Mouse (Mus musculus) left cerebral cortex, postnatal 14 days (tissue): ENCODE measurements around the gene Smok3b. TPM values are rescaled to one million over a fixed set of nuclear protein-coding genes. Genes with fewer than 3 reads are reported as not detected.
A peak's percentile ranks its signal among the peaks of the same experiment; 100 is the strongest.
"Not testable (repeated sequence)": the region's sequence is repeated elsewhere in the genome, so short reads cannot be mapped to it uniquely, and the experiment has no call there.

Experiments
- DNase-seq, 2 experiments: peaks; one replicate each; pipeline ENCODE4 v3.0.0; 2021 to 2022; ENCODE audit warnings: low spot score in 2 of 2, mixed read lengths in 1 of 2
- intact Hi-C: fragments of 180-260 bp; cut with DNase I; formaldehyde crosslinking; loops from one replicate; pipeline ENCODE4 v1.15.1; 2025
- long read RNA-seq, 2 experiments: library from polyadenylated mRNA; stranded (forward); transcript quantifications; one replicate each; pipeline ENCODE4 v2.0.0; 2021
- total RNA-seq, 2 experiments: library from RNA; stranded (reverse); gene quantifications; 2 replicates each; pipeline ENCODE4 v1.2.3; 2021

Smok3b gene
- total RNA-seq: not detected
- long read RNA-seq, experiment 1: 0 reads
- long read RNA-seq, experiment 2: 0 reads

DNA sequence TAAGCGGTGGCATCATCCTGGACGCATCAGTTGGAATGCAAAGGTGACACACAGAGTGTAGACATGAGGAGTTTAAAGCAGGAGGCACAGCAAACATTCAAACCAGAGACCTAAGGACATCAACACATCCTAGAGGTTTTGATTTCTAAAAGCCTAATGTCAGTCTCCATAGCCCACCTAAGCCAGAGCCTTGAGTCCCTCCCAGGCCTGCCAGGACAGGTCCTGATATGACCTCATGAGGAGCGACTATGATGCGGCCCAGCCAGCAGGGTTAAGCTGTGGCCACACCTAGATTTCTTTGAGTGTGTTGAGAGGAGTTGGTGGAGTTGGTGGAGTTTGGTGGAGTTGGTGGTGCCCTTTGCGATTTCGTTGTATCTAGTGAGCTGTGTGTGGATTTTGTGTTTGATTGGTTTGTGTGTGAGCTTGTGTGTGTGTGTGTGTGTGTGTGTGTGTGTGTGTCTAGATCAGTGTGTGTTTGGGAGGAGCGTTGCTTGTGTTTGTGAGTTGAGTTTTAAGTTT is at the start of gene Smok3b, which contains the start of gene Smok3a:
TSS of gene Smok3b (plus strand) at position 469 of the 519 bp plus-strand sequence.
TSS of gene Smok3a (plus strand) at position 301 of the 519 bp plus-strand sequence.
- DNase-seq, intact Hi-C loops: not testable (repeated sequence)

DNA sequence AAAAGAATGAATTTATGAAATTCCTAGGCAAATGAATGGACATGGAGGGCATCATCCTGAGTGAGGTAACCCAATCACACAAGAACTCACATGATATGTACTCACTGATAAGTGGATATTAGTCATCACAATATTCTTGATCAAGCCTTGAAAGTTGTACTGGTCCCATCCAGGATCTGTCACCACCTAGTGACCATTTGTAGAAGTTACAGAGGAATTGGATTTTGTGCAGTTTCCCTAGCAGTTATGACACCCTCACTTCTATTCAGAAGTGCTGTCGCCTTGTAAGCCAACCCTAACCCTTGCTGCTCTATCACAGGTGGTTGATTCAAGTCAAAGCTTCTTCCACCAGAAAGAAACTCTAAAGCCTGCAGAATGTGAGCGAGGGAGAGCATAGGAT is 48.1 kb upstream of the Smok3b start:
- intact Hi-C loops: no loop called here
- no peak for DNase-seq

DNA sequence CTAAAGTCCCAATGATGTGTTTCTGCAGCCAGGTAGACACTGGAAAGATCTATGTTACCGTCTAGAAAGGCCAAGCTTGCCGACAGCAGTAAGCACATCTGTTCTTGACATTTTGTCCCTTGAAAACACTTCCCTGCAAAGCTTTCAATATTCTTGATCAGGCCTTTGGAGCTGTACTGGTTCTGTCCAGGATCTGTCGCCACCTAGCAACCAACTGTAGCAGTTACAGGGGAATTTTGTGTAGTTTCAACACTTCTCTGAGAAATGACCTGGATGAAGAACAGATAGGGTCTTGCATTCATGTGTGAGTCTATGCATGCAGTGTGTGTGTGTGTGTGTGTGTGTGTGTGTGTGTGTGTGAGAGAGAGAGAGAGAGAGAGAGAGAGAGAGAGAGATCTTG is 47.5 kb upstream of the Smok3b start:
- intact Hi-C loops: no loop called here
- peak in 1 of 2 experiments; percentile 23 for DNase-seq

- no peak for DNase-seq
- intact Hi-C loops: loop anchor here (5.0 kb wide), 1 partner anchor 87 kb away; no protein-coding TSS in a partner anchor
Observed at GRCm38 (mm10) chr5:137974724-137975123, 46.5 kb upstream of the Smok3b start.

- no peak for DNase-seq
- intact Hi-C loops: loop anchor here (5.0 kb wide), 1 partner anchor 88 kb away; no protein-coding TSS in a partner anchor
Observed at GRCm38 (mm10) chr5:137975434-137975833, 45.8 kb upstream of the Smok3b start.

- no peak for DNase-seq
- intact Hi-C loops: loop anchor here (5.0 kb wide), 1 partner anchor 90 kb away; no protein-coding TSS in a partner anchor
Observed at GRCm38 (mm10) chr5:137977291-137977690, 43.9 kb upstream of the Smok3b start.

GRCm38 (mm10) chr5:137979081-137979480 is 42.1 kb upstream of the Smok3b start:
- intact Hi-C loops: loop anchor here (5.0 kb wide), 1 partner anchor 92 kb away; no protein-coding TSS in a partner anchor
- DNase-seq: no peak

DNA sequence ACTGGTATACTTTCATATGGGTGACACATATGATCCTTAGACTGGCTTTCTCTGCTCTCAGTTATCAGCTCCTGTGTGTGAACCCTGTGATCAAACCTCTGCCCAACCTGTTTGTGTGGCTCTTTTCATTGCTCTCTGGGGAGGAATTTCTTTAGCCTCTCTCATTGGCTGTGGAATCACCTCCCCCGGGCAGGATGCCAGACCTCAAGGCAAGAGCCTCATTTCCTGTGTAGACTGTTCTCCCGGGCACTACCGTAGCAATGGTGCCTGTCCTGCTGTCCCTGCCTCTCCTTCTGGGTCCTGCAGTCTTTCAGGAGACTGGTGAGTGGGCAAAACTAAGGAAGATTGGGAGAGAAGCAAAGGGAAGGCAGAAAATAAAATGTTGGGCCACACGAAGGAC is 39.9 kb upstream of the Smok3b start, which contains the start of gene Azgp1:
TSS of gene Azgp1 (plus strand) at position 221 of the 400 bp plus-strand sequence.
- intact Hi-C loops: no loop called here

GRCm38 (mm10) chr5:137986351-137986750 is 34.9 kb upstream of the Smok3b start:
- intact Hi-C loops: no loop called here
- DNase-seq: no peak

More for the DNA sequence above, 39.9 kb upstream of the Smok3b start, which contains the start of gene Azgp1:
- no peak for DNase-seq

- no peak for DNase-seq
- intact Hi-C loops: no loop called here
Observed at GRCm38 (mm10) chr5:138009437-138009836, 11.8 kb upstream of the Smok3b start.

DNA sequence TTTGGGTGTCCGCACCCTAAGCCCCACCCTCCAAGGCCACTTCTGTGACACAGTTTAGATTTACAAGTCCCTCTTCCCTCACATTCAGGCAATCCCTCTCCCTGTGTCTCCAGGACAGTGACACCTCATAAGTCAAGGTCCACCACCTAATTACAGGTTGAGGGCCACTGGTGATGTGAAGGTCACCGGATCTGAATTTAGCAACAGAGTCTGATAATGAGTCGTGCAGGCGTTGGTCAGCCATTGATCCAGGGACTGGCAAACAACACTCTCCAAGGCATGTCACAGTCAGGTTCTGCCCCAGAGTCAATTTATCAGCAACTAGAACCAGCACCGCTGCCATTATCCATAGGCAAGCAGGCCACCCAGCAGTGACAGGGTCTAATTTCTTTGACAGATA is 8.8 kb upstream of the Smok3b start:
- intact Hi-C loops: no loop called here
- DNase-seq: no peak

DNA sequence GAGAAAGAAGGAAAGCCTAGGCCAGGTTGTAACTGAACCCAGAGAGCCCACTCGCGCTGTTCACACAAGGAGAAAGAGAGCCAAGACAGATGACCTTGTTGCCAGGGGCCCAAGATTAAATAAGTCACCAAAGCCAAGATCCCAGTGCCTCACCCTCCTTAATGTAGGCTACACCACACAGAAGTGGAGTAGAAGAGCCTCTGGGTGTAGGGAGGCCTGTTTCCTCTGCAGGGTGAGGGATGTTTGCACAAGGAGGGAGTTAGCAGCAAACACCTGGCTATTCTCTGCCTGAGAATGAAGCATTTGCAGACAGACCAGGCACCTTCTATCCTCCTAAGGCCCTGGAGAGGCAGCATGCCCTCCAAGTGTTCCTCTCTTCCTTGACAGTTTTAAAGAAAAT is 4.7 kb upstream of the Smok3b start:
- intact Hi-C loops: no loop called here
- no peak for DNase-seq

- no peak for DNase-seq
- intact Hi-C loops: no loop called here
Observed at GRCm38 (mm10) chr5:138016997-138017396, 4.2 kb upstream of the Smok3b start.

DNA sequence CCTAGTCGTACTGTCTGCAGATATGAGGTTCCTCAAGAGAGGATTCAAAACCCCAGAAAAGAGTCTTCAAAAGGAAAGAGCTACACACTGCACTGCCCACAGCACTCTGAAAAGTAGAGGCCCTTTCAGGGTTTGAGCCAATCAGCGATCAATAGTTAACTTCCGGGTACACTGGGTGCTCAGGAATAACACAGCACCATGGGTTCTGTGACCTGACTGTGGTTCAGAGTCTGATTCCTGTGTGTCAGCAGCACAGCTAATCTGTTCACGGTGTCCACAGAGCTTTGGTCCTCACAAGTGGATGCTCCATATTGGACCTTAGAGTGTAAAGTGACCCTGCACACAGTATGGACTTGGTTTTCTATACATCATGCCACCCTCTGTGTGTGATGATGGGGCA is 1.7 kb upstream of the Smok3b start:
- DNase-seq, intact Hi-C loops: not testable (repeated sequence)

DNA sequence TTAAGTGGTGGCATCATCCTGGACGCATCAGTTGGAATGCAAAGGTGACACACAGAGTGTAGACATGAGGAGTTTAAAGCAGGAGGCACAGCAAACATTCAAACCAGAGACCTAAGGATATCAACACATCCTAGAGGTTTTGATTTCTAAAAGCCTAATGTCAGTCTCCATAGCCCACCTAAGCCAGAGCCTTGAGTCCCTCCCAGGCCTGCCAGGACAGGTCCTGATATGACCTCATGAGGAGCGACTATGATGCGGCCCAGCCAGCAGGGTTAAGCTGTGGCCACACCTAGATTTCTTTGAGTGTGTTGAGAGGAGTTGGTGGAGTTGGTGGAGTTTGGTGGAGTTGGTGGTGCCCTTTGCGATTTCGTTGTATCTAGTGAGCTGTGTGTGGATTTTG is 31.7 kb downstream of the Smok3b start, which contains the start of gene Smok3c:
TSS of gene Smok3c (plus strand) at position 301 of the 400 bp plus-strand sequence.
- DNase-seq, intact Hi-C loops: not testable (repeated sequence)

- DNase-seq: no peak
- intact Hi-C loops: no loop called here
Observed at GRCm38 (mm10) chr5:138073803-138074202, 52.6 kb downstream of the Smok3b start.

DNA sequence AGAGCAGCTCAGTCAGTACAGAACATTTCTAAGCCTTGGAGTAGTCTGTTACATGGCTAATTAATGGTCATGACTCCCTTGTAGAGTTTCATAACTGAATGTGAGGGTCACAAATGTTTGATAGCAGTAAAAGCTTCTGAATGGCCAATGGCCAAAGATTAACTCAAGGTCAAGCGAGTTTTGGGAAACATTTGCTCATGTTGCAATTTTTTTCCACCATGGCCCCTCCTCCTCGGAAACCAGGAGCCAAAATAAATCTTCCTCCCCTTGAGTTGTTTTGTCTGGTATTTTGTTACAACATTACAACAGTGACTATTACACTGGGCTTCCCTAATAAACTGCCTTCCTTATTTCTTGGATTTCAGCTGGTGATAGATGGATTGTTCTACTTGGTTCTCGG is 54.5 kb downstream of the Smok3b start:
- intact Hi-C loops: no loop called here
- DNase-seq: no peak

GRCm38 (mm10) chr5:138076148-138076547 is 54.9 kb downstream of the Smok3b start:
- intact Hi-C loops: no loop called here
- DNase-seq: no peak

DNA sequence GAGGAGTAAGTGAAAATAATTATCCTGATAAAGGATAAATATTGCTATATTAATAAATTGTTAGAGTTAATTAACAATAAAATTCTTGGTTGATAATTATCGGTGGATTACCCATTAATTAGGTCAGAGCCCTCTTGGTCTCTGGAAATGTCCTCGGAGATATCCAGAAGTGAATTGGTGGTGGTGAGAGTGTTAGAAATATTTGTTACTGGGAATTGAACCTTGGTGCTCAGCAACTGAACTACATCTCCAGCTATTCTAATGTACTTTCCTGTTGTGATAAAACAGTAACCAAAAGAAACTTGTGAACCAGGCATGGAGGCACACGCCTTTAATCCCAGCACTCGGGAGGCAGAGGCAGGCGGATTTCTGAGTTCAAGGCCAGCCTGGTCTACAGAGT is 59.2 kb downstream of the Smok3b start:
- intact Hi-C loops: no loop called here
- DNase-seq: no peak

DNA sequence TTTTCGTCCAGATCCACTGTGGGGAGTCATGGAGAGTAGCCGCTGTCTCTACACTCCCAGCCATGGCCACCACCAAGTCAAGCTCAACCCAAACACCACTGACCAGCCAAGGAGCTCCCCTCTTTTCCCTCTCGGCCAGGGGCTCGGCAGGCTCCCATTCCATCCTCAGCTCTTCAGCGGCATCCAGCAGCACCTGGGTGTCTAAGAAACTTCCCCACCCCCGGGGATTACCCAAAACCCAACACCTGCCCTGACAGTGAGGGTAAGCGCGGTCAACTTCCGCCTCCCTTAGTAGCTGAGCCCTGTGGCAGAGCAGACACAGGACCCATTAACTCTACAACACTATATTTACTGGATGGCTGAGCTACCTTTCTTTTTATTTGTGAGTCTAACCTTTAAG is 60.2 kb downstream of the Smok3b start:
- intact Hi-C loops: no loop called here
- no peak for DNase-seq

DNA sequence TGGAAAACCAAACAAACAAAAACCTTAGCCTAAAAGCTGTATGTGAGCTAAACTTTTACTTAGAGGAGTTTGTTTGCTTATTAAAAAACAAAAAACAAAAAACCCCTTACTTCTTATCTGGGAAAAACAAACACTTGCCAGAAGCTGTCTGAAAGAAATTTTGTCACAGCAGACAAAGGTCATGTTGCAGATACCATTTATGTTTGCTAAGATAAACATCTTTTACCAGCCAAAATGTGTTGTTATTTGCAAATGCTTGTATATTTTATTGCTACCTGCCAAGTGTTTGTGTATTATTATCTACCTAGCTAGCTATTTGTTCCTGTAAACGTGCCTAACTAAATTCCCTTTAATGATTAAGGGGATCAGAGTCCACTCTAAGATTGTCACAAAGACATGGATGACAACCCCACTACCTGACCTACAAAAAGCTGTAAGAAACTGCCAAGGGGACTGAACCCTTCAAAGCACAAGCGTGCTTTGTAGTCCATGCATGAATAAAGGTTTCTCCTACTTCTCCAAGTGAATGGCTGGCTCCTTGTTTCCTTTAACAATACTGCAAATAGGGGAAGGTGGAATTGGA is 62.2 kb downstream of the Smok3b start:
- intact Hi-C loops: no loop called here
- DNase-seq: no peak
